In the genomic region with DNA sequence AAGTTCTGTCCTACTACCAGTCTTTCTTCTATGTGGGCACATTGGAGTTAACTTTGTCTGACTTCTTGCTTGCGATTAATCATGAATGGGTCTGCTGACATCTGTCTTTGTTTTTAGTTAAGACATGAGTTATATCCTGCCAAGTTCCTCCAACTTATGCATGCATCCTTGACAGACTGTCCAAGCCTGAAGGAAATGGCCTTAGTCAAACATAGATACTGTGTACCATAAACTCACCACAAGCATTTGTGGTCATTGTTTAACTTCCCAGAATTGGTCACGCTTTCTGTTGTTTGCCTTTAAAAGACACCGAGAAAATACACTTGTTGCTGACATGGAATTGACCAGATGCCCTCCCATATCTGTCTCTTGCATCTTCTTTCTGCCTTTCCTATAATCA, we compare ENCODE assay signal across 29 mouse cellular contexts.
"Had no signal": no experiment of that assay in that cellular context is flagged by ENCODE, and none has a peak within 500 bp of the region (broad histone marks: within the 10 kb centered on the region; RNA-seq: fewer than 3 reads in every experiment).

No protein-coding gene starts in this region.

- ATAC-seq: hindbrain, embryonic 16.5 days; hindbrain, postnatal 0 days; inflammation-experienced regulatory T-cells, adult 6 months; intestine, embryonic 15.5 days; intestine, embryonic 16.5 days; intestine, postnatal 0 days had no signal

- H3K27me3 ChIP-seq: heart, embryonic 12.5 days; heart, embryonic 13.5 days; heart, embryonic 15.5 days; hindbrain, embryonic 12.5 days; hindbrain, embryonic 13.5 days; hindbrain, embryonic 15.5 days; intestine, embryonic 15.5 days; kidney, embryonic 15.5 days had no signal

- DNase-seq: heart, postnatal 10 days; heart, postnatal 14 days; heart, postnatal 36 days; heart, postnatal 4 days; kidney, adult 11 months; kidney, adult 18-20 months; kidney, adult 2 months; kidney, adult 8-10 months; kidney, adult 9 months; kidney, postnatal 10 days; kidney, postnatal 14 days; kidney, postnatal 25 days; kidney, postnatal 36 days; kidney, postnatal 4 days; layer of hippocampus, adult 9-11 months; layer of hippocampus, postnatal 36 days had no signal
